Mouse (Mus musculus): ENCODE data around the gene Retreg2. TPM values are rescaled to one million over a fixed set of nuclear protein-coding genes. Genes with fewer than 3 reads are reported as not detected.

Gene Retreg2
- polyA plus RNA-seq (2015; fragmentation: Nextera tagmentation; extraction: Ambion mirVana) = 53.8 and 54.2 TPM in 2 replicates

DNA sequence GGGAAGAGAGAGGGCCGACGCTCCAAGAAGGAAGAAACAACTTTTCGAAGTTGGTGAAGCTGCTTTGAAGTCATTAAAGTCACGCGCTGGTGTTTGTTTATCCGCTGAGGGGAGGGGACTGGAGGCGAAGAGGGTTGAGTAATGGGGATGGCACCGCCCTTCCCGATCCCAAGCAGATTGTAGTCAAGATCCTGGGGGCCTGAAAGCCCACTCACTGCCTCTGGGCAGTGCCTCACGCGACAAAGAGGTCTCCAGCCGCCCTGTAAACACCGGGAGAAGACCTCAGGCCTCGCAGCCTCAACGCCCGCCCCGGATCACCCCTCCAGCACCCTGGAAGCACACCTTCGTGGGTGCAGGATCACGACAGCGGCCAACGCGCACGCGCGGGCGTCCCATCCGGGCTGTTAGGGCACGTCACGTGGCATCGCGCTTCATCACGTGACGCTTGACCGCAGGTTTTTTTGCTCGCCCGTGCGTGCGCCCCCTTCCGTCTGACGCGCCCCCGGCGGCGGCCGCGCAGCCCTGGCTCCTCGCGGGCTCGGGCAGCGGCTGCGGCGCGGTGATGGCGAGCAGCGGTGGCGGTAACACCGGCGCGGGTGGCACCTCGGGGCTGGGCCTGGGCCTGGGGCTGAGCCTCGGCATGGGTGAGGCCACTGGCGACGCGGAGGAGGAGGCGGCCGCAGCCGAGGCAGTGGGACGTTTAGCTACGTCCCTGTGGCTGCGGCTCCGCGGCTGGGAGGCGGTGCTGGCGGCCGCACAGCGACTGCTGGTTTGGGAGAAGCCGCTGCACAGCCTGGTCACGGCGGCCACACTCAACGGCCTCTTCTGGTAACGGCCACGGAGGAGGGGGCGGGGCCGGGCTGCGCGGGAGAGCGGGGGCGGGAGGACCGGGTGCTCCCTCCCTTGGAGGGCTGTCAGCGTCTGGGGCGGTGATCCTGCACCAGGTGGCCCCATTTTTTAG lies at the start of gene Retreg2, which contains the start of gene Cnppd1:
Gene Retreg2, plus strand, starts transcription at position 478 of the 961 bp plus-strand sequence.
Gene Cnppd1, minus strand, starts transcription at position 411 of the 961 bp plus-strand sequence.
- Histone ChIP-seq H3K4me3 (replicated peaks) (peak within 1 kb of the TSS; percentile 90), H3K4me2 (replicated peaks) (peak within 1 kb of the TSS; percentile 90), H3K36me3 (peaks cover 58% of the 10 kb centered on the region), H3K9ac (peak within 1 kb of the TSS; percentile 93), H3K27me3 (no peaks in the 10 kb centered on the region), H3K9me3 (replicated peaks) (no peaks in the 10 kb centered on the region), H3K4me1 (peaks cover 33% of the 10 kb centered on the region), H3K27ac (replicated peaks) (peak within 1 kb of the TSS; percentile 97)
- peak; percentile 89 for ATAC-seq (ENCODE audit: insufficient number of reproducible peaks, low FRiP score, low TSS enrichment, low read depth)
- 0% methylated on average over 90 of the region's 91 CpGs for WGBS

DNA sequence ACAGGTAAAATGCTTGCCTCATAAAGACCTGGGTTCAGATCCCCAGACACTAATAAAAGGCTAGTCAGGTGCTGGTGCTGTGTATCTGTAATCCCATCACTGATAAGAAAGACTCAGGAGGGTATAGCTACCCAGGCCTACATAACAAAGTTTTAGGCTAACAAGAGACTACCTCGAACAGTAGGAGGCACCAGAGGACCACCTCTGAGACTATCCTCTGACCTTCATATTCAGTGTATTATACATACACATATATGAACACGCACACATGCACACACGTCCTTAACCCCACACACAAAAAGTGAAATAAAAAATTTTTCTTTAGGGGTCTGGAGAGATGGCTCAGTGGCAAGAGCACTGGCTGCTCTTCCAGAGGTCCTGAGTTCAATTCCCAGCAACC lies 20.4 kb upstream of the Retreg2 start:
- ATAC-seq (ENCODE audit: insufficient number of reproducible peaks, low FRiP score, low TSS enrichment, low read depth) = no peak
- no peaks in the 10 kb centered on the region for H3K36me3 ChIP-seq
- H3K27ac ChIP-seq (replicated peaks) = no peak overlapping the region
- no peak overlapping the region for H3K4me3 ChIP-seq (replicated peaks)
- H3K27me3 ChIP-seq = no peaks in the 10 kb centered on the region
- H3K4me2 ChIP-seq (replicated peaks) = no peak overlapping the region
- WGBS = 78% methylated on average over 3 of the region's 3 CpGs
- H3K9ac ChIP-seq = no peak overlapping the region
- H3K9me3 ChIP-seq (replicated peaks) = no peaks in the 10 kb centered on the region
- H3K4me1 ChIP-seq = peaks cover 10% of the 10 kb centered on the region; the same call in 1 of the 2 replicates

DNA sequence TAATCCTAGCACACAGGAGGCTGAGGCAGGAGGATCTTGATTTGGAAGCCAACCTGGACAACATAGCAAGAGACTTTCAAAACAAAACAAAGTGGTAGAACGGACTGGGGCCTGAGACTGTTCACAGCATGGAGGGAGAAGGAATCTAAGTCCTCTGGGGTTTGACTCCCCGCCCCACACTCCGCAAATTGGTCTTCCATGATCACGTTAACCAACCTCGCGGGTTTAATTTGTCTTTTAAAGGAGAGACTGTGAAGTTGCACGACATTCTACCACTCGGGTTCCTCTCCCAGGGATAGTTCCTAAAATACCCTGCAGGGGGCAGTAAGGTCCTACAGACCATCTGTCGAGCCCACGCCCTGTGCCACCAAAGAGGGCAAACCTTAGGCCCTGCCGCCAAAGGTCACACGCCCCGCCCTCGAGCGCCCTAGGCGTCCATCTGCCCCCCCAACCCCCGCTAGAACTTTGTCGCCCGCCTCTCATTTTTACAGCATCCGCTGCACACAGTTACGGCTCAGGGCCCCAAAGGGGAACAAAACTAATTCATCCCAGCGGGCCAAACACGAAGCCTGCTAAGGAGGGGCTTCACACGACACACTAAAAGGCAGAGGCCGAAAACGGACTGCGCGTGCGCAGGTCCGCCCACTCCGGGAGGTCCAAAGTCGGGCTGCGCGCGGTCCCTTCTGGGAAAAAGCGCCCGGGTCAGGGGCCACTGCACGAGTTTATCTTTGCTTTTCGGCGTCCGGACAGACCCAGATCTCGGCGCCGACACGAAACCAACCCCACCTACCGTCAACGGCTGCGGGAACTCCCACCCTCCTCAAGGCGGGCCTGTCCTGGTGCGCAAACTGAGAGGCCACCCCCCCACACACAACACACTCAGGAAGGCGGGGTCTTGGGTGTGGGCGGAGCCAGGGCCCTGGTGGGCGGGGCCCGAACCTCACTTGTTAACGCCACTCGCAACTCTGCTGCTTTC lies 17.9 kb upstream of the Retreg2 start, which contains the start of gene Nhej1:
Gene Nhej1, minus strand, starts transcription at position 855 of the 976 bp plus-strand sequence.
- peak within 1 kb of the TSS; percentile 66 for H3K4me3 ChIP-seq (replicated peaks)
- 1% methylated on average over 56 of the region's 56 CpGs for WGBS
- peak within 1 kb of the TSS; percentile 99 for H3K27ac ChIP-seq (replicated peaks)
- peak within 1 kb of the TSS; percentile 63 for H3K4me2 ChIP-seq (replicated peaks)
- peak within 1 kb of the TSS; percentile 52 for H3K9ac ChIP-seq
- no peaks in the 10 kb centered on the region for H3K9me3 ChIP-seq (replicated peaks)
- peak; percentile 97 for ATAC-seq (ENCODE audit: insufficient number of reproducible peaks, low FRiP score, low TSS enrichment, low read depth)
- no peaks in the 10 kb centered on the region for H3K36me3 ChIP-seq
- peaks cover 10% of the 10 kb centered on the region; the same call in 1 of the 2 replicates for H3K4me1 ChIP-seq
- H3K27me3 ChIP-seq = no peaks in the 10 kb centered on the region

- Histone ChIP-seq H3K9me3 (replicated peaks) (no peaks in the 10 kb centered on the region), H3K4me1 (peaks cover 10% of the 10 kb centered on the region; the same call in 1 of the 2 replicates), H3K4me2 (replicated peaks) (peak overlapping the region; percentile 63), H3K36me3 (no peaks in the 10 kb centered on the region), H3K27me3 (no peaks in the 10 kb centered on the region), H3K4me3 (replicated peaks) (peak overlapping the region; percentile 66), H3K9ac (peak overlapping the region; percentile 52; the same call in 1 of the 2 replicates), H3K27ac (replicated peaks) (peak overlapping the region; percentile 99)
- 37% methylated on average over 5 of the region's 5 CpGs for WGBS
- no peak for ATAC-seq (ENCODE audit: insufficient number of reproducible peaks, low FRiP score, low TSS enrichment, low read depth)
Measured at GRCm38 (mm10) chr1:75125418-75125817, 17.2 kb upstream of the Retreg2 start.

DNA sequence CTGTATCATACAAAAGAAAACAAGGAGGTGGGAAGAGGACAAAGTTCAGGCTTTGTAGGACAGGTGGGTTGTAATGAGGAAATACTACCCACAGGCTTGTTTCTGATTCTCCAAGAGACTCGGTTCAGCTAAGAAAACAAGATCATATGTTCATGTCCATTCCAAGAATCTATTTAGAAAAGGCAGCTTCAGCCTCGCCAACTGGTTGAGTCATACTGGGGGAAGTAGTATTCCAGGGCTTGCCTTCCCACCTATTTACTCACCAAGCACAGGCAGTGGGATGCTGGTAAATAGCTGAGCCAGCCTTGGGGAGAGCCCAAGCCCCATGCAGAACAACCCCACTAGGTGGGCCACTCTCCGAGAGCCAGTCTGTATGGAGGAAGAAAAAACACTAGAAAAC lies 13.9 kb upstream of the Retreg2 start:
- H3K36me3 ChIP-seq = no peaks in the 10 kb centered on the region
- WGBS = 77% methylated on average over 3 of the region's 3 CpGs
- H3K4me1 ChIP-seq = peaks cover 14% of the 10 kb centered on the region; the same call in 1 of the 2 replicates
- ATAC-seq (ENCODE audit: insufficient number of reproducible peaks, low FRiP score, low TSS enrichment, low read depth) = no peak
- no peak overlapping the region for H3K9ac ChIP-seq
- no peak overlapping the region for H3K27ac ChIP-seq (replicated peaks)
- no peak overlapping the region for H3K4me2 ChIP-seq (replicated peaks)
- no peaks in the 10 kb centered on the region for H3K9me3 ChIP-seq (replicated peaks)
- H3K4me3 ChIP-seq (replicated peaks) = no peak overlapping the region
- no peaks in the 10 kb centered on the region for H3K27me3 ChIP-seq

DNA sequence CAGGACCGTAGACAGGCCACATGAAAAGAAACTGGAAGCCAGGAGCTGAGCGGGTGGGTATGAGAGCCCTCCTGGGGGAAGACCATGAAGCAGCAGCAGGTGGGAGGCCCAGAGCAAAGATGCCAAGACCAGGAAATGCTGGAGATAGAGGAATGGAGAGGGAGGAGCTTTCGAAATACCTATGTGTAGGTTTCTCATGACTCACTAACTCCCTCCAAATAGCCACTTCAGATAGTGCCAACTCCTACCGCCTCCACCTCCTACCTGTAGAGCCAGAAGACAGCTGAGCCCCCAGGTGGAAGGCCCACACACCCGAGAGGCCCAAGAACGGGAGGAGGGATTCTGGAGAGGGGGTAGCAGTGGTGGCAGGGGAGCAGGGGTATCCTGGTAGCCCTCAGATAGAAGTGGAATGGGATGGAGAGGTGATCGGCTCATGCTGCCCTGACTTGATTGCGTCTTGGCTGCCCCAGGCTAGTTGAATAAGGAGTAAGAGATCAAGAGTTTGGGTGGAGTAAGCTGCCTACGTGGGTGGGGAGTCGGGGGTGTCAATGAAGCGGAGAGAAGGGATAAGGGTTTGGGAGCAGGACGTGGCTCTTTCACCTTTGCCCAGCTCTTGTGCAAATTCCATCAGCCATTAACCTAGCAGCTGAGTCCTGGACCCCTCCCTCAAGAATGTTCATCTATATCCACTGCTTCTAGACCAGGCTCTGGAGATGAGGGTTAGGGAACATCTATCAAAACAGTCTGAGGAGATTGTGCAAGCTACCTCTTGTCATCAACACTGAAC lies 9.0 kb upstream of the Retreg2 start, which contains the start of gene Slc23a3:
Gene Slc23a3, minus strand, starts transcription at position 470 of the 787 bp plus-strand sequence.
- H3K9ac ChIP-seq = no peak within 1 kb of the TSS

DNA sequence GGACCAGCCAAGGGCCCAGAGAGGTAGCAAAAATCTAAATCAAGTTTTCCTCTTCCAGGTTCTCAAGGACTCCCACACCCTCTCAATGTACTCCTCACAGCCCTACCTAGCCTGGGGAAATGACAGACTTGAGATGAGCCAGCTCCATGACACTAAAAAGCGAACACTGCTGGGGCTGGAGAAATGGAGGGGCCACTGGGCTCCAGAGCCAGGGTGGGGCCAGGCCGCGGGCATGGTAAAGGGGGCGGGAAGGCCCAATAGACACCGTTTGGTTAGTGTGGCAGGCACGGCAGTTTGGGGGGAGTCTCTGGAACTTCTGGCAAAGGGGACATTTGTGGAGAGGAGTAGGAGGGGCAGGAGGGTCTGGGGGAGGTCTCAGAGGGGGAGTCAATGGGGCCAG lies 6.3 kb upstream of the Retreg2 start:
- Histone ChIP-seq H3K4me3 (replicated peaks) (no peak overlapping the region), H3K27ac (replicated peaks) (no peak overlapping the region), H3K4me2 (replicated peaks) (no peak overlapping the region), H3K9ac (no peak overlapping the region), H3K36me3 (peaks cover 52% of the 10 kb centered on the region), H3K4me1 (peaks cover 23% of the 10 kb centered on the region), H3K27me3 (no peaks in the 10 kb centered on the region), H3K9me3 (replicated peaks) (no peaks in the 10 kb centered on the region)
- no peak for ATAC-seq (ENCODE audit: insufficient number of reproducible peaks, low FRiP score, low TSS enrichment, low read depth)
- 87% methylated on average over 6 of the region's 6 CpGs for WGBS

More for the DNA sequence above, 9.0 kb upstream of the Retreg2 start, which contains the start of gene Slc23a3:
- 0 out of 2 replicates have a peak, but pooled peaks cover 4% of the 10 kb centered on the region for H3K4me1 ChIP-seq
- H3K4me3 ChIP-seq (replicated peaks) = no peak within 1 kb of the TSS
- H3K4me2 ChIP-seq (replicated peaks) = no peak within 1 kb of the TSS
- H3K36me3 ChIP-seq = peaks cover 40% of the 10 kb centered on the region
- ATAC-seq (ENCODE audit: insufficient number of reproducible peaks, low FRiP score, low TSS enrichment, low read depth) = no peak
- WGBS = 54% methylated on average over 12 of the region's 12 CpGs
- H3K27ac ChIP-seq (replicated peaks) = no peak within 1 kb of the TSS
- H3K27me3 ChIP-seq = no peaks in the 10 kb centered on the region
- H3K9me3 ChIP-seq (replicated peaks) = no peaks in the 10 kb centered on the region

DNA sequence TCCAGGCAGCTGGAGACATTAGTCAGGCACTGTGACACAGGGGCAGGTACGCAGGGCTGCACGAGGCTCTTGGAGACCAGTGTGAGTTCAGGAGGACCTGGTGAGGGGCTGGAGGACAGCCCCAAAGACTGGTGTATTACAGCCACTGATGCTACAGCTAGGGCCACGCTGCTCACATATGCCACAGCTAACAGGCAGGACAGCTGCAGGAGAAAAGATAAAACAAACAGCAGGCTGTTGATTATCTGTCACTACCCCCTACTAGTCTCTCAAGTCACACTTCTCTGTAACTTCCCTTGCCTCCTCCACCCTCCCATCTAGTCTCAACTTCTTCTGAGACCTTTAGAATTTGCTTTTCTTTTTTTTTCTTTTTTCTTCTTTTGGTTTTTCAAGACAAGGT lies 5.8 kb upstream of the Retreg2 start:
- Histone ChIP-seq H3K4me1 (peaks cover 23% of the 10 kb centered on the region), H3K27me3 (no peaks in the 10 kb centered on the region), H3K4me3 (replicated peaks) (no peak overlapping the region), H3K27ac (replicated peaks) (no peak overlapping the region), H3K36me3 (peaks cover 52% of the 10 kb centered on the region), H3K9ac (no peak overlapping the region), H3K9me3 (replicated peaks) (no peaks in the 10 kb centered on the region), H3K4me2 (replicated peaks) (no peak overlapping the region)
- ATAC-seq (ENCODE audit: insufficient number of reproducible peaks, low FRiP score, low TSS enrichment, low read depth) = no peak
- 72% methylated on average over 3 of the region's 3 CpGs for WGBS

GRCm38 (mm10) chr1:75138448-75138847 lies 4.1 kb upstream of the Retreg2 start:
- no peak overlapping the region for H3K4me2 ChIP-seq (replicated peaks)
- H3K36me3 ChIP-seq = peaks cover 52% of the 10 kb centered on the region
- no peak overlapping the region for H3K4me3 ChIP-seq (replicated peaks)
- H3K27me3 ChIP-seq = no peaks in the 10 kb centered on the region
- ATAC-seq (ENCODE audit: insufficient number of reproducible peaks, low FRiP score, low TSS enrichment, low read depth) = no peak
- WGBS = 94% methylated on average over 2 of the region's 2 CpGs
- no peak overlapping the region for H3K9ac ChIP-seq
- no peak overlapping the region for H3K27ac ChIP-seq (replicated peaks)
- no peaks in the 10 kb centered on the region for H3K9me3 ChIP-seq (replicated peaks)
- peaks cover 24% of the 10 kb centered on the region for H3K4me1 ChIP-seq

DNA sequence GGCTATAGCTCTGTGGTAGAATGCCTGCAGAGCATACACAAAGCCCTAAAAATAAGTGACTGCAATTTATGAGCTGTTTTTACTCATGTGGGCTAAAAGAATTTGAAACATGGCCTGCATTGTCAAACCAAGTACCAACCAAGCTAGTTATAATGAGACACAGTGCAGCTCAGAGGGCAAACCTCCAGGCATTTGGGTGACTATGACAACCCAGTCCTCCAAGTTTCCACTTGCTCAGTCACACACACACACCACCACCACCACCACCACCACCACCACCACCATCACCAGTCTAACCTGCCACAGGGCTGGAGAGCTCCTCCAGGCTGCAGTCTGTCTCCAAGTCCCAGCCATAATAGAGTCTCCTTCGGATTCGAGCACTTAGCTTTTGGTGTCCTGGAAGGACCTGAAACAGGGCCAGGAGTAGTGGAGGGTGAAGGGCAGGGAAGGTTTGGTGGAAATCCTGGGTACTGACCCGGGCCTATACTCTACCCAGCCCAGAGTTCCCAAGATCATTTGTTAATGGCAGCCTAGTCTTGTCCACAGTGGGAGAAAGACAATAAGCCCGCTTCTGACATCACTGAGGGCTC lies 1.9 kb upstream of the Retreg2 start:
- Histone ChIP-seq H3K36me3 (peaks cover 57% of the 10 kb centered on the region), H3K4me3 (replicated peaks) (peak overlapping the region; percentile 90), H3K4me1 (peaks cover 33% of the 10 kb centered on the region), H3K9ac (peak overlapping the region; percentile 93), H3K9me3 (replicated peaks) (no peaks in the 10 kb centered on the region), H3K27me3 (no peaks in the 10 kb centered on the region), H3K27ac (replicated peaks) (peak overlapping the region; percentile 97), H3K4me2 (replicated peaks) (peak overlapping the region; percentile 90)
- WGBS = 50% methylated on average over 4 of the region's 4 CpGs
- no peak for ATAC-seq (ENCODE audit: insufficient number of reproducible peaks, low FRiP score, low TSS enrichment, low read depth)

Data from embryonic facial prominence, embryonic 15.5 days (tissue).